Mouse (Mus musculus) myocyte (in vitro differentiated cells): Measurements from ENCODE around the gene Vmn1r59.

Experiments
- CEBPB ChIP-seq: IDR thresholded peaks from 2 replicates; pipeline ENCODE4 v1.6.1; 2011; ENCODE audit warnings: mild to moderate bottlenecking, moderate library complexity; ENCODE audit not compliant: poor library complexity, insufficient read depth, severe bottlenecking
- E2F4 ChIP-seq: IDR thresholded peaks from one replicate; pipeline ENCODE4 v1.6.1; 2011; ENCODE audit warnings: mild to moderate bottlenecking, control low read depth, moderate library complexity; ENCODE audit not compliant: insufficient read depth
- POLR2A ChIP-seq: IDR thresholded peaks from one replicate; pipeline ENCODE4 v1.6.1; 2011; ENCODE audit warnings: low read depth, mild to moderate bottlenecking, control low read depth, moderate library complexity; ENCODE audit not compliant: insufficient read length
- REST ChIP-seq: IDR thresholded peaks from one replicate; pipeline ENCODE4 v1.6.1; 2011; ENCODE audit warnings: mild to moderate bottlenecking, control low read depth, moderate library complexity; ENCODE audit not compliant: insufficient read depth, insufficient read length
- SRF ChIP-seq: IDR thresholded peaks from one replicate; pipeline ENCODE4 v1.6.1; 2011; ENCODE audit warnings: low read depth; ENCODE audit not compliant: control insufficient read depth, insufficient read length
- TCF12 ChIP-seq: IDR thresholded peaks from one replicate; pipeline ENCODE4 v1.6.1; 2011; ENCODE audit warnings: mild to moderate bottlenecking, control low read depth; ENCODE audit not compliant: poor library complexity, insufficient read depth, severe bottlenecking
- USF1 ChIP-seq: IDR thresholded peaks from one replicate; pipeline ENCODE4 v1.6.1; 2011; ENCODE audit warnings: low read depth, mild to moderate bottlenecking, control low read depth, moderate library complexity

DNA sequence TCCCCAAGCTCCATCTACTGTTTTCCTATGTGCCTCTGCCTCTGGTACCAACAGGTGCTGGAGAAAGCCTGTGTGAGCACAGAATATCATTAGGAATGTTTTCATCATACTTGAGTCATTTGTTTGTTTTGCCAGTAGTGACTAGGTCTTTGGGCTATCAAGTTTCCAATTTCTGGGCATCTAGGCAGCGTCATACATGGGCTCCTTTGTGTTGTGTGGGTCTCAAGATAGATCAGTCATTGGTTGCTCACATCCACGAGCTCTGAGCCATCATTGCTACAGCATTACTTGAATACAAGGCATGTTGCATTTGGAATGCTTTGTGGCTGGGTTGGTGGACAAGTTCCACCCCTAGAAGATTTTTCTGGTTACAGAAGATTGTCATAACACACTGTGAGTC is 50.4 kb downstream of the Vmn1r59 start:
- TF ChIP-seq POLR2A (no peak), SRF (no peak), USF1 (no peak), CEBPB (no peak), REST (no peak), TCF12 (no peak), E2F4 (no peak)
